Mouse (Mus musculus): ENCODE measurements around the gene Jmjd8. TPM values are rescaled to one million over a fixed set of nuclear protein-coding genes. Genes with fewer than 3 reads are reported as not detected.

Jmjd8 gene
- total RNA-seq, 2 experiments from 2014 or later = 22.1 to 25.8 TPM

DNA sequence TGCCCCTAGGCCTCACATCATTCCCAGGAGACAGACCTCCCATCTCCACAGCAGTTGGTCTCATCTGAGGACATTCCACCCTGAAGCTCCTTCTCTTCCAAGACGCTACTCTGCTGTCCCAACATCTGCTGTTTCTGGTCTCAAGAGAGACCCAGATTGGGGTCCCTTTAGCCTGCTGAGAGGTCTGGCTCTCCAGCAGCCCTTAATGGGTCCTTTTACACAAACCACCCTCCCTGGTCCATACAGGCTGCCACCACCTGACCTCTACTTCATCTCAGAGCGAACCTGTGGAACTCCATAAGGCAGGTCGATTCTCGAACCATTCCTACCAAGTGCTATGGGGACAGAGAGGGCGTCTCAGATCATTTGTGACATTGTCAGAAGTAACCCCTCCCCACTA, 20.6 kb upstream of the Jmjd8 start:
- no peak for DNase-seq

DNA sequence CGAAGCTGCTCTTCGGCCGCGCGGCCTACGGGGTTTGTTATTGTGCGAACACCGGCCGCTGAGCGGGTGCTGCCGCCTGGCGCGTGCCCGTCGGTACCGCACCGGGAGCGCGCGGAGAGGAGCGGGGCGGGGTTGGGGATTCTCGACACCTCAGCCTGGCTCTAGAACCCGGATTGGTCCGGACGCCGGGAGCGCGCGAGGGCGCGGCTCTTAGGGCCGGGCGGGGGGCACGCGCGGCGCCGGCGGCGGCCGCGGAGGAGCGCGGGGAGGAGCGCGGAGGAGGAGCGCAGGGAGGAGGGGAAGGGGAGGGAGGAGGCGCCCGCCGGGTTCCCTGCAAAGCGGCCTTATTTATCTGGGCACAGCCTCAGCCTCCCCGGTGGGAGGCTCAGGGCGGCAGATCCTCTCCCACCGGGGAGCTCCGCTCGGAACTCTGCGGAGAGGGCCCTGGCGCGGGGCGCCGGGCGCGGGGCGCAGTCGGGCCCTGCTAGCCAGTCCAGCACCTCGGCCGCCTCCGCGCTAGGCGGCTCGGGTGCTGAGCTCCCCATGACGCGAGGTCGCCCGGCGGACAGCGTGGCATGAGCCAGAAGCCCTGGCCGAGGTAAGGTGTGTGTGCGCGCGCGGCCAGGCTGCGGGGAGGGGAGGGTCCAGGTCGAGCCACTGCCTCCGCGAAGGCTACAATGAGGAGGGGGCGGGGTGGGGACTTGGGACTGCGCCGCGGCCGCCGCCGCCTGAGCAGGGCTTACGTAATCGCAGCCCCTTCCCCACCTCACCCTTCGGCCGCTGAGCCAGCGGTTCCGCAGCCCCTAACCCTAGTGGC, 19.7 kb upstream of the Jmjd8 start, which contains the start of gene Fbxl16:
Gene Fbxl16 (plus strand): TSS at position 297 of the 817 bp plus-strand sequence.
- peak; percentile 54 for DNase-seq

DNA sequence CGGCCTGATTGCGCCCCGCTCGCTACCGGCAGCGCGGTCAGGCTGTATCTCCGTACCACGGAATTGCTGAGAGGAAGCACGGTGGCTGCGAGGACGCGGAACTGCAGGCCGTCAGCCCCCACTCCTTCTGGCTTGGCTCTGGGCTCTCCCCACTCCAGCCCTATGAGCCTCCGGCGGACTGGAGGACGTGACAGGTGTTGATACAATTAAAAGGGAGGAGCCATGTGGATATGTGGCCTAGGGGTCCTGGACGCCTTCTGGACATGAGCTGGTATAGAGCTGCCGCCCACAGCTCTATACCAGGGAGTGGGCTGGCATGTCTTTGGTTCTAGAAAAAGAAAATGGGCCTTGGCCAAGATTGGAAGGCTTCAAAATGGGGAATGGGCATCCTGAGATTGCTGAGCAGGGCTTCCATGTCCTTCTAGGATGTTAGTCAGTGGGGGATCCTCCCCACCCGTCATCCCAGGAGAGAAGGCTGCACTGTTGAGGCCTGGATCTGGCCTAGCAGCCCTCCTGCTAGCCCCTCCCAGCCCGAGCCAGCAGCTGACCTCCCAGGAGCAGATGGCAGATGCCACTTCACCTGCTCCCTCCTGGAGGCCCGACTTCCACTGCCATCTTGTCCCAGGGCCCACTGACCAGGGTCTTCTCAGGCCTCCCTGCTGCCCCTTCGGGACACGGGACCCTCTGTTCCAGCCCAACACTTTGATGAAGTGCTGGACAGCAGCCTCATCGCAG, 18.9 kb upstream of the Jmjd8 start:
- no peak for DNase-seq

DNA sequence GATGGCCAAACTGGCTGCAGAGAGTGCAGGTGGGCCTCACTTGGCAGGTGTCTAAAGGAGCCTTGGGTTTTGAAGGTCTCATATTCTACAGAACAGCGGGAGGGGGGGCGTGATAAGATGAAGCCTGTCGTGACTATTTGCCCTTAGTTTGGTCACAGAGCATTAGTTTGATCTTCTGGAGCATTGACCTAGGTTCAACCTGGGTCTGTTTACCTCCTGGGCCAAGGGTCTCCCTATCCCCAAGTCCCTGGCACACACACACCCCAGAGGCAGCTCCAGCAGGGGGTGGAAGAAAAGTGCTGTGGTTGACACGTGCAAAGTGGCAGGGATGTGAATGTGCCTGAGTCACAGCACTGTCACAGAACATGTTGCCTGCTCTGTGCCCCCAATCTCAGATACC, 17.8 kb upstream of the Jmjd8 start:
- DNase-seq = no peak

DNA sequence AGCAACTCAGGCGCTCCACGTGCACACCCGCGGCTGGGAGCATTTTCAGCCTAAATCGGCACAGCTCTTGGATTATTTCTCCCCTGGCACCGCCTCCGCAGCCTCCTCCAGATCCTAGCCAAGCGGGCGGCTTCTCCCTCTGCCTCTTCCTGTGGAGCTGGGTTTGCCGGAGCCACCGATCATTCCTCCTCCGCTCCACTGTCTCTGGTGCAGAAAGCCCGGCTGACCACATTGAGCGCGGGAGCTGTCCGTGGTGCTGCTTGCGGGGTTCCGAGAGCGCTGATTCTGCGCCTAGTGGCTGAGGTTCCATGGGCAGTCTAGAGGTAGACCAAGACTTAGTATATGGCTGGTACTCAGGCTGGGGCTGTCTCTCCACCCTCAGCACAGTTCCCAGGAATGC, 15.2 kb upstream of the Jmjd8 start:
- DNase-seq = peak; percentile 89

DNA sequence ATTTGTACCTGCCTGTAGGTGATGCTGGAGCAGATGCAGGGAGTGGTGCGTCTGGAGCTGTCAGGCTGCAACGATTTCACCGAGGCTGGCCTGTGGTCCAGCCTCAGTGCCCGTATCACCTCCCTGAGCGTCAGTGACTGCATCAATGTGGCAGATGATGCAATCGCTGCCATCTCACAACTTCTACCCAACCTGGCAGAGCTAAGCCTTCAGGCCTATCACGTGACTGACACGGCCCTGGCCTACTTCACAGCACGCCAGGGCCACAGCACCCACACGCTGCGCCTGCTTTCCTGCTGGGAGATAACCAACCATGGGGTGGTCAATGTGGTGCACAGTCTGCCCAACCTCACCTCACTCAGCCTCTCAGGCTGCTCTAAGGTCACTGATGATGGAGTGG, 11.0 kb upstream of the Jmjd8 start:
- DNase-seq = no peak

- no peak for DNase-seq
Measured at GRCm38 (mm10) chr17:25818851-25819780, 9.6 kb upstream of the Jmjd8 start.

GRCm38 (mm10) chr17:25823452-25823851, 5.2 kb upstream of the Jmjd8 start, which contains the start of gene Wdr24:
Wdr24 (plus strand) TSS chr17:25823627.
- DNase-seq = no peak

GRCm38 (mm10) chr17:25824362-25825142, 4.1 kb upstream of the Jmjd8 start:
- DNase-seq = no peak

DNA sequence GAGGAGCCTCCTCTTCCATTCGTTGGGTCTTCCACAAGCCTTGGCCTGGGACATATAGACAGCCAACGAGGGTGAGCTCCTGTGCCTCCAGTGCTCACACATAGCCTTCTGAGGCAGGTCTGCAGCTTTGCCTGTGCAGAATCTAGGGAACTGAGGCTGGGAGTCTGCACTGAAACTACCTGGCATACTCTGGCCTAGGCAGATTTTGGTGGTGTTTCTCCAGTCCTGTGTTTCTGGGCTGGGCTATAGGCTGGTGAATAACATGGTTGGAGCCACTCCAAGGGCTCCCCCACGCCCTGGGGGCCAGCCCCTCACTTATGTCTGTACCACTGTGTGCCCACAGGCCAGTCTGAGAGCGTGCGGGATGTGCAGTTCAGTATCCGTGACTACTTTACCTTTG, 3.4 kb upstream of the Jmjd8 start:
- no peak for DNase-seq

DNA sequence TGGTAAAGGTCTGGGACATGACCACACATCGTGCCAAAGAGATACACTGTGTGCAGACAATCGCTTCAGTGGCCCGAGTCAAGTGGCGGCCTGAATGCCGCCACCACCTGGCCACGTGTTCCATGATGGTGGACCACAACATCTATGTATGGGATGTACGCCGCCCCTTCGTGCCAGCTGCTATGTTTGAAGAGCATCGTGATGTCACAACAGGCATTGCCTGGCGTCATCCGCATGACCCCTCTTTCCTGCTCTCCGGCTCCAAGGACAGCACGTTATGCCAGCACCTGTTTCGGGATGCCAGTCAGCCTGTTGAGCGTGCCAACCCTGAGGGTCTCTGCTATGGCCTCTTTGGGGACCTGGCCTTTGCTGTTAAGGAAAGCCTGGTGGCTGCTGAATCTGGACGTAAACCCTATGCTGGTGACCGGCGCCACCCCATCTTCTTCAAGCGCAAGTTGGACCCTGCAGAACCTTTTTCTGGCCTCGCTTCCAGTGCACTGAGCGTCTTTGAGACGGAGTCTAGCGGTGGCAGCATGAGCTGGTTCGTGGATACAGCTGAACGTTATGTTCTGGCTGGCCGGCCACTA, 2.6 kb upstream of the Jmjd8 start:
- no peak for DNase-seq

DNA sequence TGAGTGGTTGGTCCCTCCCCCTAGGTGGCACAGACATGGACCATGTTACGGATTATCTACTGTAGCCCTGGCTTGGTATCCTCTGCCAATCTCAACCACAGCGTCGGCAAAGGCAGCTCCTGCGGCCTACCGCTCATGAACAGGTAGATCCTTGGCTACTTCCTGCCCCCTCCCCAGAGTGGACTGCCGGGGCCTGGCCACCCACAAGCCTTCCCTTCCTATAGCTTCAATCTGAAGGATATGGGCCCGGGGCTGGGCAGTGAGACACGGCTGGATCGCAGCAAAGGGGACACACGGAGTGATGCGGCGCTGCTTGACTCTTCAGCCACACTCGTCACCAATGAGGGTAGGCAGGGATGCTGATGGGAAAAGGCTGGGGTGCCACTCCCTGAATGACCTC, 1.7 kb upstream of the Jmjd8 start:
- DNase-seq = no peak

DNA sequence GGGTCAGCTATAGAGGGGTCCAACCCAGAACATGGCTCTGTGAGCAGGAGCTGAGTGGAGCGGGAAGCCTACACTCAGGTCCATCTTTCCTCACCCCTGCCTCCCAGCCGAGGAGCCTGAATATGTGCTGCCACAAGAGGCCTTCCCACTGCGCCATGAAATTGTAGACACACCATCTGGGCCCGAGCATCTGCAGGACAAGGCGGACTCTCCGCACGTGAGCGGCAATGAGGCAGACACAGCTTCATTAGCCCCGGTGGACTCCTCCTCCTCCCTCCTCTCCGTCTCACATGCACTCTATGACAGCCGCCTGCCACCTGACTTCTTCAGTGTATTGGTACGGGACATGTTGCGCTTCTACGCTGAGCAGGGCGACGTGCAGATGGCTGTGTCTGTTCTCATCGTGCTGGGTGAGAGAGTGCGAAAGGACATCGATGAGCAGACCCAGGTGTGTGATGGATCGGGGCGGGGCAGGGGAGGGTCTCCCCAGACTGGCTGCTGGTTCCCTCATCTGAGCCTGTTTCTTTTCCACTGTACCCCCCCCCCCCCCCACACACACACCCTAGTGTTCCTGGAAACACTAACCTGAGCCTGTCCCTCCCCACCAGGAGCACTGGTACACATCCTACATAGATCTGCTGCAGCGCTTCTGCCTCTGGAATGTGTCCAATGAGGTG, 983 bp upstream of the Jmjd8 start:
- DNase-seq = no peak

DNA sequence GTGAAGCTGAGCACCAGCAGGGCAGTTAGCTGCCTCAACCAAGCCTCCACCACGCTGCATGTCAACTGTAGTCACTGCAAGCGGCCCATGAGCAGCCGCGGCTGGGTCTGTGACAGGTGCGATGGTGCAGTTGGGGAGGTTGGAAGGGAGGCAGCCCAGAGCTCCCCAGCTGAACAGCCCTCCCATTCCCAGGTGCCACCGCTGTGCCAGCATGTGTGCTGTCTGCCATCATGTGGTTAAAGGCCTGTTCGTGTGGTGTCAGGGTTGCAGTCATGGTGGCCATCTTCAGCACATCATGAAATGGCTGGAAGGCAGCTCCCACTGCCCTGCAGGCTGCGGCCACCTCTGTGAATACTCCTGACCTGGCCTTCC, 458 bp upstream of the Jmjd8 start:
- DNase-seq = no peak

DNA sequence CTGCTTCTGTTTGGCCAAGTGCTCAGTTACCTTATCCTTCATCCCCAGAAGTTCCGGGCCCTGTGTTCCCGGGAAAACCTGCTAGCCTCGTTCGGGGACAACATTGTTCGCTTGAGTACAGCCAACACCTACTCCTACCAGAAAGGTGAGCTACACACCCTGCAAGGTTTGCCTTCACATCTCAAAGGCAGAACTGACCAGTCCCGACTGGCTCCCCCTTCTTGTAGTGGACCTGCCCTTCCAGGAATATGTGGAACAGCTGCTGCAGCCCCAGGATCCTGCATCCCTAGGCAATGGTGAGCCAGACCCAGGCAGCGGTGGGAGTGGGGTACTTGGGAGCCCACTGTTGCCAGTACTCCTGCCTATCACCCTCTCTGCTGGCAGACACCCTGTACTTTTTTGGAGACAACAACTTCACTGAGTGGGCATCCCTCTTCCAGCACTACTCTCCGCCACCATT, 921 bp downstream of the Jmjd8 start:
- no peak for DNase-seq

DNA sequence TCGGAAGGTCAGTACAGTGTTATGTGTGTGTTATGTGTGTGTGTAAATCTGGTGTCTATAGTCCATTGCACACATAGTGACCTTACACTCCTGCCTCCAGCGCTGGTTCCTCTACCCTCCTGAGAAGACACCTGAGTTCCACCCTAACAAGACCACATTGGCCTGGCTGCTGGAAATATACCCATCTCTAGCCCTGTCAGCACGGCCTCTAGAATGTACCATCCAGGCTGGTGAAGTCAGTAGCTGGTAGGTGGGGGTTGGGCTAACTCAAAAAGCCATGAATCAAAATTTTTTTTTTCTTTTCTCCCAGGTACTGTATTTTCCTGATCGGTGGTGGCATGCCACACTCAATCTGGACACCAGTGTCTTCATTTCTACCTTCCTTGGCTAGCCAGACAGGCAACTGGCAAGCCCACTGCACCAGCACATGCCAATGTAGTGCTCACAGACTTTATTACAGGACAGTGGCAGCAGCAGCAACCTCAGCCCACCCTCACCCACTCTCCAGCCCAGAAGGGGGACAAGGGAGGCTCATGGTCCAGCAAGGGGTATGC, 1.6 kb downstream of the Jmjd8 start:
- no peak for DNase-seq

DNA sequence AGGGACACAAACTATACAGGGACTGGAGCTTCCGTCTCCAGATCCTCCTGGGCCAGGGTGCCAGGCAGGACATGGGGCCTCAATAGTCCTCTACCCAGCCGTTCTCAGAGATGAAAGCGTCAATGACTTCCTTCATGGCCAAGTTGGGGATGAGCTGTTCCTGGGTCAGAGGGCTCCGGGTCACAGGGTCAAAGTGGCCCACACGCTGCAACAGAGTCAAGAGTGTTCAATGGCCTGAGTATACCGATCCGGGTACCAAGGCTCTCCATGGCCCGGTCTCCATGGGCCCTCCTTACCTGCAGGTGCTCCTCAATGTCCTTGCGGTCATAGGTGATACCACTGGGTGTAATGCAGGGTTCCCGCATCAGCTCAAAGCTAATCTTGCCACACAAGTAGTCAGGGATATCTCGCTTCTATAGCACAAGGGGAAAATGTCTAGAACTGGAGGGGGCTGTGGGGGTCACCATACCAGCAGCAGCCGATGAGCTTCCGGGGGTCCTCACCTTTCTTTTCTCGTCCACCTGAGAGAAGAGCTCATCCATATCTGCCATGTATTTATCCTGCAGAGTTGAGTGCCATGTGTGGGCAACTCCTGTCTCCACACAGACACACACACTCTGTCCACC, 2.3 kb downstream of the Jmjd8 start:
- DNase-seq = no peak

GRCm38 (mm10) chr17:25831451-25832281, 3.0 kb downstream of the Jmjd8 start:
- peak; percentile 48 for DNase-seq

All from gastrocnemius, postnatal 10 days (tissue).